Mouse (Mus musculus) adipocyte (in vitro differentiated cells): Measurements from ENCODE around the gene Ndufv1.

ENCODE experiments used
- DNase-seq: peaks from one replicate; pipeline ENCODE4 v3.0.0-alpha.2; 2016; ENCODE audit warnings: low spot score

Ndufv1 gene

GRCm38 (mm10) chr19:4001752-4002151 lies 10.9 kb downstream of the Ndufv1 start:
- peak; percentile 24 for DNase-seq

- DNase-seq: peak; percentile 28
Observed at GRCm38 (mm10) chr19:4000949-4001525, 11.6 kb downstream of the Ndufv1 start.

- DNase-seq: peak; percentile 99
Observed at GRCm38 (mm10) chr19:4000119-4000900, 12.3 kb downstream of the Ndufv1 start, which contains the start of the genes Nudt8 and Gm49405. Gene Nudt8, plus strand, starts transcription at chr19:4000580. Gene Gm49405, plus strand, starts transcription at chr19:4000626.

GRCm38 (mm10) chr19:3999121-3999730 lies 13.4 kb downstream of the Ndufv1 start:
- DNase-seq: no peak

- DNase-seq: no peak
Observed at GRCm38 (mm10) chr19:3998335-3998734, 14.3 kb downstream of the Ndufv1 start.

- DNase-seq: no peak
Observed at GRCm38 (mm10) chr19:3997231-3997630, 15.4 kb downstream of the Ndufv1 start.

- no peak for DNase-seq
Observed at GRCm38 (mm10) chr19:3996747-3997146, 15.9 kb downstream of the Ndufv1 start.

GRCm38 (mm10) chr19:3996106-3996505 lies 16.5 kb downstream of the Ndufv1 start:
- DNase-seq: no peak

- no peak for DNase-seq
Observed at GRCm38 (mm10) chr19:3995505-3995904, 17.1 kb downstream of the Ndufv1 start.

- DNase-seq: no peak
Observed at GRCm38 (mm10) chr19:3994932-3995331, 17.7 kb downstream of the Ndufv1 start.

GRCm38 (mm10) chr19:3992416-3992815 lies 20.2 kb downstream of the Ndufv1 start, which contains the start of gene Tbx10:
Gene Tbx10, plus strand, starts transcription at chr19:3992752.
- DNase-seq: no peak

- DNase-seq: no peak
Observed at GRCm38 (mm10) chr19:3991966-3992365, 20.6 kb downstream of the Ndufv1 start.

- DNase-seq: no peak
Observed at GRCm38 (mm10) chr19:3991562-3991961, 21.0 kb downstream of the Ndufv1 start.

GRCm38 (mm10) chr19:3990804-3991203 lies 21.8 kb downstream of the Ndufv1 start:
- DNase-seq: no peak

GRCm38 (mm10) chr19:3988750-3989149 lies 23.9 kb downstream of the Ndufv1 start:
- no peak for DNase-seq

GRCm38 (mm10) chr19:3988066-3988465 lies 24.5 kb downstream of the Ndufv1 start:
- DNase-seq: no peak

GRCm38 (mm10) chr19:3986334-3986733 lies 26.3 kb downstream of the Ndufv1 start, which contains the start of gene Acy3:
Gene Acy3, plus strand, starts transcription at chr19:3986570.
- peak; percentile 83 for DNase-seq

GRCm38 (mm10) chr19:3985261-3985681 lies 27.3 kb downstream of the Ndufv1 start:
- peak; percentile 47 for DNase-seq

- DNase-seq: no peak
Observed at GRCm38 (mm10) chr19:3983527-3984200, 28.9 kb downstream of the Ndufv1 start.

GRCm38 (mm10) chr19:3980917-3981316 lies 31.7 kb downstream of the Ndufv1 start:
- no peak for DNase-seq

GRCm38 (mm10) chr19:3980309-3980708 lies 32.3 kb downstream of the Ndufv1 start:
- peak; percentile 93 for DNase-seq

- no peak for DNase-seq
Observed at GRCm38 (mm10) chr19:3975866-3976265, 36.7 kb downstream of the Ndufv1 start.
